Mouse (Mus musculus) limb, embryonic 12.5 days (tissue): ENCODE measurements at regions not wholly inside any gene's neighbourhood (a gene's known extent, or its start where the extent isn't known, plus 50 kb on each side); places are given as distances from the start of the nearest gene placed in this dataset.

Source experiments
- ATAC-seq: fragments of 200-750 bp; cut with Nextera tagmentation; 2 replicates; pipeline ENCODE4 v1.8.0; 2017; ENCODE audit warnings: low read depth, moderate TSS enrichment; ENCODE audit not compliant: insufficient number of reproducible peaks, insufficient read depth, low FRiP score, low TSS enrichment
- H3K27ac ChIP-seq: fragments of 300-500 bp; sonication (generic); 2 replicates; pipeline ENCODE4 v1.5.1; 2016; ENCODE audit warnings: mild to moderate bottlenecking, moderate library complexity
- H3K27me3 ChIP-seq: fragments of 300-500 bp; sonication (generic); 2 replicates; pipeline ENCODE4 v1.6.1; 2016; ENCODE audit warnings: mild to moderate bottlenecking, moderate library complexity
- H3K36me3 ChIP-seq: fragments of 300-500 bp; sonication (generic); 2 replicates; pipeline ENCODE4 v1.6.1; 2016; ENCODE audit warnings: mild to moderate bottlenecking, moderate library complexity
- H3K4me1 ChIP-seq: fragments of 300-500 bp; sonication (generic); replicated peaks from 2 replicates; pipeline ENCODE4 v1.6.1; 2016
- H3K4me2 ChIP-seq: fragments of 300-500 bp; sonication (generic); 2 replicates; pipeline ENCODE4 v1.6.1; 2016; ENCODE audit warnings: mild to moderate bottlenecking, moderate library complexity
- H3K4me3 ChIP-seq: fragments of 300-500 bp; sonication (generic); replicated peaks from 2 replicates; pipeline ENCODE4 v1.5.1; 2016; ENCODE audit warnings: mild to moderate bottlenecking
- H3K9ac ChIP-seq: fragments of 300-500 bp; sonication (generic); replicated peaks from 2 replicates; pipeline ENCODE4 v1.6.1; 2016; ENCODE audit warnings: mild to moderate bottlenecking, moderate library complexity
- H3K9me3 ChIP-seq: fragments of 300-500 bp; sonication (generic); 2 replicates; pipeline ENCODE4 v1.6.1; 2016; ENCODE audit warnings: mild to moderate bottlenecking, moderate library complexity
- WGBS: fragments of 180-500 bp; shearing (Covaris S2); methylation state at CpG from one replicate; pipeline ENCODE4 v1.1.7; 2016; 5-methylcytosine and 5-hydroxymethylcytosine counted together

DNA sequence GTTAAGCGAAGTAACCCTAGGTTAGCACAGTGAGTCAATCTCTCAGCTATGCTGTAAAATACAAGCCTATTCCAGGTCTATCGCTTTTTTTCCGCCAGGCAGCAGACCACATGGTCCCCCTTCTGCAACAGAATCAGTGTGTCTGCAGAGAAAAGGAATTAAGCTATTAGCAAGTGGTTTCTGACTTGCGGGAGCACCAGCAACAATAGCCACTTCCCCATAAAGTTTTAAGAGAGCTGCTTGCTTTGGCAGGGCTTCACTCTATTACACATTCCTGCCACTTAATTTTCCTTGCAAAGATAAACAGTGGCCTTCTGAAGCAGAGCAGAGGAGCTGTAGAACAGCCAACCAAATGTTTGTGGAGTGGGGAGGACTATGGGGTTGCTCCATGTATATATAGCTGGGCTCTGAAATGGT lies 59.8 kb upstream of the Osmr start:
- Histone ChIP-seq H3K9me3 (no peaks in the 10 kb centered on the region), H3K4me3 (no peak overlapping the region), H3K27ac (0 out of 2 replicates have a peak overlapping the region, but pooled peaks have one; percentile 17), H3K9ac (no peak overlapping the region), H3K4me1 (no peaks in the 10 kb centered on the region; the same call in 1 of the 2 replicates), H3K27me3 (no peaks in the 10 kb centered on the region), H3K4me2 (no peak overlapping the region), H3K36me3 (no peaks in the 10 kb centered on the region)
- WGBS = 42% methylated on average over 4 of the region's 4 CpGs
- ATAC-seq = peak; percentile 87

DNA sequence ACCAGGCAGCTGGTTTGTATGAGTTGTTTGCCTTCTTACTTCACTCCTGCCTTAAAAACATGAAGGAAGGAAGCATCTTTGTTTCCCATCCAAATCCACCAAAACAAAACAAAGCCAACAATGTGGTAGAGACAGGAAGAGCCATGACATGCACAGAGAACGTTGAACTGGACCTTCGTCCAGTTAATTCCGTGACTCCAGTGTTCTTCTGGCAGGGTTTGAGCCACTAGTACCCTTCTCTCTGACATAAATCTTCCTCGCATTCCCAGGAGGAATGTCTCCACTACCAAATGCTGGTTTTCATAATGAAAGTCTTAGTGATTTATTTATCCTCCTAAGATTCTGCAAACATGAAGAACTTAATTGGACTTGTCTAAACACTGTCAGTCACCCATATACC lies 66.7 kb upstream of the Osmr start:
- no peak for ATAC-seq
- Histone ChIP-seq H3K4me2 (no peak overlapping the region), H3K4me3 (no peak overlapping the region), H3K27ac (no peak overlapping the region), H3K27me3 (no peaks in the 10 kb centered on the region), H3K9ac (no peak overlapping the region), H3K9me3 (no peaks in the 10 kb centered on the region), H3K36me3 (no peaks in the 10 kb centered on the region), H3K4me1 (no peaks in the 10 kb centered on the region)
- 70% methylated on average over 4 of the region's 4 CpGs for WGBS

DNA sequence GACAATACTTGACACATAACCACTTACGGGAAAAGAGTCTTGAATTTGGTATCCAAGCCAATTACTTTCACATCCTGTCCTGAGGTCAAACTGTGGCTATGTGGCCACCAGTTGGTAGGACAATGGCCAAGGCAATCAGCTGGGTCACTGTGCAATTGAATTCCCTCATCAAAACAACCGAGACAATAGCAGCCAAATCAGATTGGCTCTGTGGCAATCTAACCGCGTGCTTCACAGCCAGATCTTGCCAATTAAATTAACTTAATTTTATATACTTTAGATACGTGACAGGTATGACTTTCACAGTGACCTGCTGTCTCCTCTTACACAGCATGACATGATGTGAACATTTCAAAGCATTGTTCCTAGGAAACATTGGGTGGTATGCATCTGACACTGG lies 74.5 kb upstream of the Osmr start:
- H3K4me2 ChIP-seq = no peak overlapping the region
- peaks cover 8% of the 10 kb centered on the region; the same call in 1 of the 2 replicates for H3K4me1 ChIP-seq

DNA sequence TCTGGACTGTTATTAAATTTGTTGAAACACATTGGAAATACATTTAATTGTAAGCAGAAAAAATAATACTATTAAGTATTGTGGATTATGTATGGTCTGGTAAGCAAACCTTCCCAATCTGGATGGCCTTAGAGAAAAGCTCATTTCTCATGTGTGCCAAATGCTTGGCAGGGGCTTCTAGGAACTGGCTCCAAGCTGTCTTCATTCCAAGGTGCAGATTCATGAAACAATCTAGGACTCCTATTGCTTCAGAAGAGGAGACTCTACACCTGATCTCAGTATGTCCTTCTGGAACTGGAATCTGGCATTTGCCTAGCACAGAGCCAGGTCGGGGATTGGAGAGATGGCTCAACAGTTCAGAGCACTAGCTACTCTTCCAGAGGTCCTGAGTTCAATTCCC lies 74.9 kb upstream of the Osmr start:
- Histone ChIP-seq H3K4me3 (no peak overlapping the region), H3K4me2 (no peak overlapping the region), H3K9ac (no peak overlapping the region), H3K9me3 (no peaks in the 10 kb centered on the region), H3K4me1 (peaks cover 11% of the 10 kb centered on the region; the same call in 1 of the 2 replicates), H3K27me3 (no peaks in the 10 kb centered on the region), H3K36me3 (no peaks in the 10 kb centered on the region), H3K27ac (no peak overlapping the region)
- WGBS = 85% methylated on average over 1 of the region's 1 CpGs
- no peak for ATAC-seq

More for the DNA sequence above, 74.5 kb upstream of the Osmr start:
- H3K9ac ChIP-seq = no peak overlapping the region
- H3K36me3 ChIP-seq = no peaks in the 10 kb centered on the region
- WGBS = 82% methylated on average over 5 of the region's 5 CpGs
- H3K27me3 ChIP-seq = no peaks in the 10 kb centered on the region
- H3K27ac ChIP-seq = no peak overlapping the region
- no peak for ATAC-seq
- H3K9me3 ChIP-seq = no peaks in the 10 kb centered on the region
- no peak overlapping the region for H3K4me3 ChIP-seq

DNA sequence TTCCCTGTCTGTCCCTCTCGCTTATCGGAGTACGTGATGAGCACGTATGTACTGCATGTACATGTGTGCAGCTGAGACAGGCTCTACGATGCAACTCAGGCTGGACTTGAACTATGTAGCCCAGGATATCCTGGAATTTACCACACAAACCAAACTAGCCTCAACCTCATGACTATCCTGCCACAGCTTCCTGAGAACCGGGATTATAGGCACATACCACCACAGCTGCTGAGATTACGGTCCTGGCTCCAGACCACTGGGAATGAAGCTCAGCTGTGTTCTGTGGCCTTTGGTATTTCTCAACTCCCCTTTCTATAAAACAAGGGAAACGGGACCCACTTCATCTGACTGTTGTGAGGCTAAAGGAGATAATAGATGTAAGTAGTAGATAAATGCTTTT lies 75.7 kb upstream of the Osmr start:
- no peak for ATAC-seq
- Histone ChIP-seq H3K4me1 (peaks cover 11% of the 10 kb centered on the region; the same call in 1 of the 2 replicates), H3K27ac (no peak overlapping the region), H3K27me3 (no peaks in the 10 kb centered on the region), H3K9me3 (no peaks in the 10 kb centered on the region), H3K4me2 (no peak overlapping the region), H3K4me3 (no peak overlapping the region), H3K9ac (no peak overlapping the region), H3K36me3 (no peaks in the 10 kb centered on the region)
- WGBS = 87% methylated on average over 8 of the region's 8 CpGs

DNA sequence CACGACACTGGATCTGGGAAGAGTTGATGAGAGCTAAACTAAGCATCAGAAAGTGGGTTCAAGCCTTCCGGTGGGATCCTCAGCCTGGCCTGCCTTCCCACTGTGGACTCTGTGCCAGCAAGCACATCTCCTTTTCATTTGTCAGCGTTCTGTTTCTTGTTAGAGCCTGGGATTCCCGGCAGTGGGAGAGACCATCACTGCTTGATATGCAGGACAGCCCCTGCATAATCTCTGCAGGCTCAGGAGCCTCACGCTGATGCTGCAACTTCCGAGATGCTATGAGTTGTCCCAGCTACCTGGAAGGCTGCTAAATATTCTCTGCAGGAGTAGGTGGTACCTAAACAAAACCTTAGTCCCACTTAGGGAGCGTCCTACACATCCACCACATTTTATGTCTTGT lies 78.8 kb upstream of the Osmr start:
- Histone ChIP-seq H3K9me3 (no peaks in the 10 kb centered on the region), H3K36me3 (no peaks in the 10 kb centered on the region), H3K4me1 (peaks cover 11% of the 10 kb centered on the region; the same call in 1 of the 2 replicates), H3K27me3 (no peaks in the 10 kb centered on the region), H3K27ac (no peak overlapping the region), H3K4me2 (no peak overlapping the region), H3K9ac (no peak overlapping the region), H3K4me3 (no peak overlapping the region)
- 25% methylated on average over 7 of the region's 7 CpGs for WGBS
- no peak for ATAC-seq

DNA sequence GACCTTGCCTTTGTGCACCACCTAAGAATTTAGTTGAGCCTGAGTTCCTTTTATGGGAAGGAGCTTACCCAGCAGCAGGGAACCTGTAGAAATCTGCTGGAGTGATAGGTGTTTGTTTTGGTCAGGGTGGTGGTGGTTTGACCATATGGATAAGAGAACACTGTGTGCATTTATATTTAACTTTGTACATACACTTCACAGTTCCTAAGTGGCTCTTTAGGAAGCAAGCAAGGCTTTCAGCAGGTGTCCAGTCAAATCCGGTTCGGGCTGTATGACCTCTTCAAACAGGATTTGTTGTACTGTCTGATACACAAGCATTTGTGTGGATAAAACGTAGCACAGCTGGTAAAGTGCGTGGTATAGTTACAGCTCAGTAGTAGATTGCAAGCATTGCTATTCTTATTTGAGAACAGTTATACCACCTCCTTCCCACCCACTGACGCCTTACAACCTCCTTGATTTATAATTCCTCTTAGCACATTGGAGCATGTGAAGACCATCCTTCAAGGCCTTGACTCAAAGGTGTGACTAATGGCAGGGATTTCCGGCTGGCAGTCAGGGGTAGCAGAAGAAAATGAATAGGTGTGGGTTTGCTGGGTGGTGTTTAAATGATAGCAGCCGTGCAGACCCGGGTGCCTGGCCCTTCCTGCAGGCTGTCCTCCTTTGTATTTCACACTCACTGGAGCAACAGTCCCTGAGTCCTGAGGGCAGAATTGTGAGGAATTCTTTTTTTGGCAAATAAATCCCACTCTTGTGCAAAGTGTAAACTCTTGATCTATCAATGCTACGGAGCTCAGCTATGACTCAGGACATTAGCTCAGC lies 79.4 kb upstream of the Osmr start:
- peaks cover 11% of the 10 kb centered on the region; the same call in 1 of the 2 replicates for H3K4me1 ChIP-seq
- H3K27me3 ChIP-seq = no peaks in the 10 kb centered on the region
- H3K9ac ChIP-seq = no peak overlapping the region
- H3K36me3 ChIP-seq = no peaks in the 10 kb centered on the region
- no peak overlapping the region for H3K4me2 ChIP-seq
- H3K27ac ChIP-seq = no peak overlapping the region
- no peak overlapping the region for H3K4me3 ChIP-seq
- no peaks in the 10 kb centered on the region for H3K9me3 ChIP-seq
- WGBS = 38% methylated on average over 9 of the region's 9 CpGs
- no peak; the same call in 1 of the 2 replicates for ATAC-seq

DNA sequence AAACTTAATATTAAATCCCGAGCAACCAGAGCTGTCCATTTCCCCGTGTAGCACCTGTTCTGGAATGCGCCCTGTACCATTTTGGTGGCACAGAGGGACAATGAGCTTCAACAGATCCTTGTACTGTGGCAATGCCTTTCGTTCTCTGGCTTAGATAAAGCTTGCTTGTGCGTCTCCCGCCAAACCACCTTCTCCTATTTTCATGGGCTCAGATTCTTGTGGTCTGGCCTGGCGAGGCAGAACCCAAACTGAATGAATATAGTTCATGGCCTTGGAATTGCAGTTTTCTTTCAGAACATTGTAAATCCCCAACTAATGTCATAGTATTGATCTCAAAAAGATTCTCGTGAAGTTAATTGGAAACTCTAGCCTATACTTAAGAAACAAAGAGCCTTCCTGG lies 85.1 kb upstream of the Osmr start:
- ATAC-seq = no peak
- Histone ChIP-seq H3K36me3 (no peaks in the 10 kb centered on the region), H3K9ac (no peak overlapping the region), H3K4me2 (no peak overlapping the region), H3K27ac (no peak overlapping the region), H3K4me1 (no peaks in the 10 kb centered on the region), H3K27me3 (no peaks in the 10 kb centered on the region), H3K4me3 (no peak overlapping the region), H3K9me3 (no peaks in the 10 kb centered on the region)
- 81% methylated on average over 8 of the region's 8 CpGs for WGBS

DNA sequence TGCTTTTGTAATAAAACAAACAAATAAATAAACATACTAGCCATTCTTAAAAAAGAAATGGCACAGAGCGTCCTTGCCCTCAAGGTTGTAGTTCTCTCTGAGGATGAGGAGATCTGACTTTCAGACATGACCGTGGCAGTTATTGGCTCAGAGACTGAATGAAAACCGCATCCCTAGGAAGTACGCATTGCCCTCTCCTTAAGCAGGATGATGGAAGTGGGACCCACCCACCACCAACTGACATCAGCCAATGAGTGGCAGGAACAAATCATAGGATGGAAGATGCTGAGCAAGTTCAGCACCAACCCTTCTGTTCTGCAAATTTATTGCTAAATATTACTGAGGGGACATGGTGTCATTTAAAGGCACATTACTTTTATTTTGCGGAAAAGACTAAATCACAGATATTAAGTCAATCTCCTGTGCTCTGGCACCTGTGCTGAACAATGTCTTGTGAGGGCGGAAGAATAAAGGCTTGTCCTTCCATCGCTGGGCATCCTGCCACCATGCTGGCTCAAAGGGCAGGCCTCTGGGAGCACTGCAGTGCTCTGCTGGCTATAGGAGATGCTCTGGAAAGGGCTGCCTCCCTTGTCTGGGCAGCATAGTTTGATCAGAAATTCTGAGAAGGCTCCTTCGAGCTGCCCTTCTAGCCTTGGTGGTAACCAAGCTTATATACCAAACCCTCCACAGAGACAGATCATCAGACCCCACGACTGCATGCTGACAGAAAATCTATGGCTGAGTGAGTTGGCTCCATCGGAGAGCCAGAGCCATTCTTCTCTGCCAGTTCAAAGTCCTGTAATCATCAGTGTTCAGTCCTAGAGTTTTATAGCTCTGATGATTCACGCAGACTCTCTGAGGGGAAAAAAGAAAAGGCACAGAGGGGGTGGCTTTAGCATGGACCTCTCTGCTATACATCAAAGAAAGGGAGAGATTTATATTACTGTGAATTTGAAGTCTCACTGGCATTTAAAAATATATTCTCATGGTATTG lies 86.3 kb upstream of the Osmr start:
- Histone ChIP-seq H3K4me1 (no peaks in the 10 kb centered on the region), H3K9me3 (no peaks in the 10 kb centered on the region), H3K9ac (no peak overlapping the region), H3K4me3 (no peak overlapping the region), H3K27me3 (no peaks in the 10 kb centered on the region), H3K27ac (no peak overlapping the region), H3K4me2 (no peak overlapping the region), H3K36me3 (no peaks in the 10 kb centered on the region)
- WGBS = 68% methylated on average over 11 of the region's 11 CpGs
- ATAC-seq = no peak

DNA sequence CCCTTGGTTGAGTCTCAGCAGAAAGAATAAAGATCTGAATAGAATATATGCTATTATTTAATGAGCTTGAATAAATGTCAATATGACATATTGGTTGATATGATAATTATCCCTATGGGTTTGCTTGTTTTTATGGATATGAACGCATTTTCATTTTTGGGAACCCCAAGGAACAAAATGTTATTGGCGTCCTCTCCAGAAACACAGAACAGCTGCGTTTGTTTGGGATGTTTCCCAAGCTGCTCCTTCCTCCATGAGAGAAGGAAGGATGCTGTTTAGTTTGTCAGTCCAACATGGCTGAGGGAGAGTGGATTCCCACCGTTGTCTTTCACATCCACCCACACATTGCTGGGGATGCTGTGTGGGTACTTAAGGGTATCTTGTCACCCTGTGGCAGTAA lies 89.9 kb upstream of the Osmr start:
- WGBS = 85% methylated on average over 4 of the region's 4 CpGs
- no peak overlapping the region for H3K9ac ChIP-seq
- H3K4me1 ChIP-seq = no peaks in the 10 kb centered on the region
- H3K9me3 ChIP-seq = no peaks in the 10 kb centered on the region
- no peak overlapping the region for H3K4me3 ChIP-seq
- no peaks in the 10 kb centered on the region for H3K36me3 ChIP-seq
- H3K27me3 ChIP-seq = no peaks in the 10 kb centered on the region
- ATAC-seq = no peak
- no peak overlapping the region for H3K4me2 ChIP-seq
- no peak overlapping the region for H3K27ac ChIP-seq

DNA sequence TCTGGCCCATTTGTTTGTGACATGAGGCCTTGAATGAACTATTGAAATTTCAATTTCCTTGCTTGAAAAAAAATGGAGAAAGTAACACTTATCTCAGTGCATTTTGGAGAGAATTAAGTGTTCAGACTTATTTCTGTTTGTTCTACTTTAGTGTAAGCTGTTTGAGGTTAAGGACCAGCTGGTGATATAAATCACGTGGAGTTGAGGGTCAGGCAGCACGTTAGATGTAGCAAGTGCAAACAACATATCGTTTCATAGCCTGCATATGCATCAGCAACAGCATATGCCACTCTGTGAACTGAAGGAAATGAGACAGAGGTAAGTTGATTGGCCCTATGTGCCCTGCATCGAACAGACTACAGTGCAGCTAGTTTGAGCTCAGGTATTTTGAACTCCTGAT lies 90.7 kb upstream of the Osmr start:
- H3K4me1 ChIP-seq = no peaks in the 10 kb centered on the region
- no peaks in the 10 kb centered on the region for H3K9me3 ChIP-seq
- H3K36me3 ChIP-seq = no peaks in the 10 kb centered on the region
- no peak overlapping the region for H3K27ac ChIP-seq
- H3K4me3 ChIP-seq = no peak overlapping the region
- no peak overlapping the region for H3K9ac ChIP-seq
- H3K27me3 ChIP-seq = no peaks in the 10 kb centered on the region
- ATAC-seq = no peak
- no peak overlapping the region for H3K4me2 ChIP-seq
- 49% methylated on average over 4 of the region's 4 CpGs for WGBS
